Mouse (Mus musculus) midbrain, postnatal 0 days (tissue): Measurements from ENCODE around the gene Il1rn. TPM values are rescaled to one million over a fixed set of nuclear protein-coding genes. Genes with fewer than 3 reads are reported as not detected.

Experiments
- ATAC-seq: fragments of 200-750 bp; cut with Nextera tagmentation; 2 replicates; pipeline ENCODE4 v1.8.0; 2017; ENCODE audit warnings: moderate number of reproducible peaks, mild to moderate bottlenecking, moderate TSS enrichment, moderate library complexity; ENCODE audit not compliant: low FRiP score
- DNase-seq: peaks from one replicate; pipeline ENCODE4 v3.0.0-alpha.2; 2015; ENCODE audit warnings: low spot score
- H3K27ac ChIP-seq: fragments of 300-500 bp; sonication (generic); 2 replicates; pipeline ENCODE4 v1.5.1; 2014; ENCODE audit warnings: low read depth, mild to moderate bottlenecking, low read length, mixed read lengths
- H3K27me3 ChIP-seq: fragments of 300-500 bp; sonication (generic); 2 replicates; pipeline ENCODE4 v1.6.1; 2014; ENCODE audit warnings: low read length, control low read depth, mixed read lengths; ENCODE audit not compliant: insufficient read depth
- H3K36me3 ChIP-seq: fragments of 300-500 bp; sonication (generic); 2 replicates; pipeline ENCODE4 v1.6.1; 2014; ENCODE audit warnings: low read length, control low read depth, mixed read lengths; ENCODE audit not compliant: insufficient read depth
- H3K4me1 ChIP-seq: fragments of 300-500 bp; sonication (generic); 2 replicates; pipeline ENCODE4 v1.6.1; 2014; ENCODE audit warnings: mild to moderate bottlenecking, control low read depth, antibody characterized with exemption, low read length, mixed read lengths; ENCODE audit not compliant: insufficient read depth
- H3K4me2 ChIP-seq: fragments of 300-500 bp; sonication (generic); 2 replicates; pipeline ENCODE4 v1.6.1; 2014; ENCODE audit warnings: low read depth, mild to moderate bottlenecking, low read length, mixed read lengths; ENCODE audit not compliant: poor library complexity, severe bottlenecking
- H3K4me3 ChIP-seq: fragments of 300-500 bp; sonication (generic); 2 replicates; pipeline ENCODE4 v1.5.1; 2014; ENCODE audit warnings: low read depth, mild to moderate bottlenecking, low read length, moderate library complexity
- H3K9ac ChIP-seq: fragments of 300-500 bp; sonication (generic); replicated peaks from 2 replicates; pipeline ENCODE4 v1.6.1; 2014; ENCODE audit warnings: mild to moderate bottlenecking, low read length, moderate library complexity, mixed read lengths; ENCODE audit not compliant: poor library complexity, severe bottlenecking
- H3K9me3 ChIP-seq: fragments of 300-500 bp; sonication (generic); 2 replicates; pipeline ENCODE4 v1.6.1; 2016; ENCODE audit warnings: low read length, control low read depth
- CTCF ChIP-seq: IDR thresholded peaks from 2 replicates; pipeline ENCODE4 v1.5.1; 2016; ENCODE audit warnings: antibody characterized with exemption, mild to moderate bottlenecking
- WGBS: fragments of 180-500 bp; shearing (Covaris S2); extraction: QIAGEN DNeasy Blood & Tissue Kit; methylation state at CpG from one replicate; pipeline ENCODE4 v1.1.7; 2014; 5-methylcytosine and 5-hydroxymethylcytosine counted together
- polyA plus RNA-seq: library from polyadenylated mRNA; unstranded; fragments of >200 nt; fragmentation: Nextera tagmentation; extraction: Ambion mirVana; gene quantifications from 2 replicates; pipeline ENCODE4 v1.2.1, GENCODE M21; 2015
- total RNA-seq: library from RNA; depleted of rRNA; stranded (reverse); fragments of >200 nt; gene quantifications from 2 replicates; pipeline ENCODE4 v1.2.3, GENCODE M21; 2014

Il1rn gene
- total and polyA plus RNA-seq, 2 experiments from 2014 or later: 0.07 to 0.60 TPM

DNA sequence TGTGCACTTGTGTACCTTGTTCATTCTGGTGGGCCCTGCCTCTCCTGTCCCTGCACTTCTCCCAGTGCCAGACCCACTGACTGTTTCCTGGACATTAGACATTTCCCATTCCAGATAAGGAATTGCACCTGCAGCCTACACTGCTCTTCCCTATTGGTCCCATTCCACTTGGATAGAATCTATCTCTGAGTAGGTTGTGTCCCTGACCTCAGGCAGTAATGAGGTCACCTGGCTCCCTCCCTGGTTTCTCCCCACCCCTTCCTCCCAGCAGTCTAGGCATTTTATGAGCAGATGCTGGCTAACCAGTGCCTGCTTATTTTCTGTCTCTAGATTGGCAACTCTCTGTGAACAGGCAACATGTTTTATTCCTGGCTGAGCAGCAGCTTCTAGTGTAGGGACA, 47.7 kb downstream of the Il1rn start:
- Histone ChIP-seq H3K36me3 (no peaks in the 10 kb centered on the region), H3K27me3 (no peaks in the 10 kb centered on the region), H3K9ac (no peak overlapping the region), H3K4me3 (no peak overlapping the region), H3K9me3 (no peaks in the 10 kb centered on the region), H3K27ac (no peak overlapping the region), H3K4me1 (no peaks in the 10 kb centered on the region), H3K4me2 (no peak overlapping the region)
- TF ChIP-seq CTCF: no peak
- ATAC-seq: no peak
- no peak for DNase-seq

DNA sequence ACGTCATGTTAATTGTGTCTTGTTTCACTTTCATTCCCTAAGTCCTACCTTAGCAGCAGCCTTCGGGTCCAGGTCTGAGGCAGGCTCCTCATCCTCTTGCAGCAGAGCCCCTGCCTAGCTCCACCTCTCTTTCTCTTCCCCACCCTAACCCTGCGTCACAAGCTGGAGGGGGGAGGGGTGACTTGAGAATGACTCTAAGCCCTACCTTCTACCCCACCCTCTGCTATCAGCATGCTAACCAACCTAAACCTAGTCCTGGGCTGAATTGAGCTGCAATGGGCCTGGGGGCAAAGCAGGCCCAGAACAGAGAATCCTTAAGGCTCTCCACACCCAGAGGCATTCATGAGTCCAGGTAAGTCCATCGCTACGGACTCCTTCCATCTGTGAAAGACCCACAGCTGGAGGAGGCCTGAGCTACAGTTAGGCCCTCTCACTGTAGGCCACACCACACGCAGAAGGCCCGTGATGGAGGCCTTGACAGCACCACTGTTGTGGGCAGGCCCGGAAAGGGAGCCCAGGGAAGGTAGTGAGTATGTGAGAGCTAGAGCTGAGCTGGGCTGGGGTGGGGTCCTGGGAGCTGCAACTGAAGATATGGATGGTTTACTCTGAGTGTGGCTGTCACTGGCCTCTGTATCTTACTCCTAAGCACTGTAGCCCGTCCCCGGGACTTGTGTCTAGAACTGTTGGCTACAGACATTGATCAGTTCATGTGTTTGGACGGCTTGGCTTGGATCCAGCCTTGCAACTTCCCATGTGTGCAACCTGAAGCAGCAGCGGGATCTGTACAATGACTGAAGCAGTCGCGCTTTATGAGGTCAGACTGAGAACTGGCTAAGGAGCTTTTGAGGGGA, 48.7 kb downstream of the Il1rn start:
- no peak overlapping the region for H3K27ac ChIP-seq
- H3K4me2 ChIP-seq: no peak overlapping the region
- no peak for ATAC-seq
- H3K9me3 ChIP-seq: no peaks in the 10 kb centered on the region
- no peaks in the 10 kb centered on the region for H3K36me3 ChIP-seq
- no peak for TF ChIP-seq CTCF
- no peak for DNase-seq
- no peaks in the 10 kb centered on the region for H3K4me1 ChIP-seq
- 85% methylated on average over 14 of the region's 14 CpGs for WGBS
- no peak overlapping the region for H3K9ac ChIP-seq
- no peak overlapping the region for H3K4me3 ChIP-seq
- H3K27me3 ChIP-seq: no peaks in the 10 kb centered on the region

DNA sequence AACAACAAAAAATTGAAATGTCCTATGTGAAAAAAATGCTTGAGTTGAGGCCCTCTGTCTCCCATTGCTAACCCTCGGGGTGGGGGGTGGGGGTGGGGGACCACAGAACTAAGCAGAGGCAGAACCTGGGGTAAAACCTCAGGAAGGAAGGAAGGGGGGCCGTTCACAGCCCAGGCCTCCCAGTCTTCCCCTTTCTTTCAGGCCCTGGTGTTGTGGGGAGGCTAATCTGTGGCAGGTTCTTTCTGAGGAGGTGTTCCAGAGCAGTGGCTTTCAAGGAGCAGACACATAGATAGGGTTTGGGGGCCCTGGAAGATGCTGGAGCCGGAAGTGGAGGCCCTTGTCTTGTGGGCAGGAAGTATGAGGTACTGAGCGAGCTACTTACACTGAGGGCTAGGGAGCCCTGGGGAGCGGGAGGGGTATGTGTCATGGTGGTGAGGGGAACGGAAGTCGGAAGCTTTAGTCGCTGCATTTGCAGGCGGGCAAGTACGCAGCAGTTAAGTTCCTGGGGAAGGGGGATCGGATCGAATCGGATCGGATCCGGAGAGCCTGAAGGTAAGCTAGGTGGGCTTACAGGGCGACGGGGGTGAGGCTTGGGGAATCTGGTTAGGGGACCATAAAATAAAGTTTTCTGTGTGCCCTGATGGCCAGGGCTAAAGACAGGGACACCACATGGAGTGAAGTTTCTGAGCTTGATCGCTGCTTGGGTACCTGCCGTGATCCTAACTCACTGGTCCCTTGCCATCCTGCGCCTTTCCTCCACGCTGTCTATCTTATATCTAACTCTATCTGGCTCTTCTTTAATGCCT, 49.7 kb downstream of the Il1rn start:
- Histone ChIP-seq H3K27me3 (no peaks in the 10 kb centered on the region), H3K9me3 (no peaks in the 10 kb centered on the region), H3K27ac (no peak overlapping the region), H3K4me1 (no peaks in the 10 kb centered on the region), H3K4me2 (no peak overlapping the region), H3K36me3 (no peaks in the 10 kb centered on the region), H3K4me3 (no peak overlapping the region), H3K9ac (no peak overlapping the region)
- ATAC-seq (no peak), DNase-seq (no peak)
- WGBS: 86% methylated on average over 21 of the region's 21 CpGs
- TF ChIP-seq CTCF: no peak

- H3K9me3 ChIP-seq: no peaks in the 10 kb centered on the region
- whole genome bisulfite sequencing: 92% methylated on average over 2 of the region's 2 CpGs
- H3K4me1 ChIP-seq: no peaks in the 10 kb centered on the region
- no peaks in the 10 kb centered on the region for H3K27me3 ChIP-seq
- no peak for TF ChIP-seq CTCF
- DNase-seq (no peak), ATAC-seq (no peak)
- H3K4me2 ChIP-seq: no peak overlapping the region
- H3K4me3 ChIP-seq: no peak overlapping the region
- no peak overlapping the region for H3K9ac ChIP-seq
- H3K27ac ChIP-seq: no peak overlapping the region
- H3K36me3 ChIP-seq: no peaks in the 10 kb centered on the region
Measured at GRCm38 (mm10) chr2:24386964-24387320, 50.3 kb downstream of the Il1rn start.

DNA sequence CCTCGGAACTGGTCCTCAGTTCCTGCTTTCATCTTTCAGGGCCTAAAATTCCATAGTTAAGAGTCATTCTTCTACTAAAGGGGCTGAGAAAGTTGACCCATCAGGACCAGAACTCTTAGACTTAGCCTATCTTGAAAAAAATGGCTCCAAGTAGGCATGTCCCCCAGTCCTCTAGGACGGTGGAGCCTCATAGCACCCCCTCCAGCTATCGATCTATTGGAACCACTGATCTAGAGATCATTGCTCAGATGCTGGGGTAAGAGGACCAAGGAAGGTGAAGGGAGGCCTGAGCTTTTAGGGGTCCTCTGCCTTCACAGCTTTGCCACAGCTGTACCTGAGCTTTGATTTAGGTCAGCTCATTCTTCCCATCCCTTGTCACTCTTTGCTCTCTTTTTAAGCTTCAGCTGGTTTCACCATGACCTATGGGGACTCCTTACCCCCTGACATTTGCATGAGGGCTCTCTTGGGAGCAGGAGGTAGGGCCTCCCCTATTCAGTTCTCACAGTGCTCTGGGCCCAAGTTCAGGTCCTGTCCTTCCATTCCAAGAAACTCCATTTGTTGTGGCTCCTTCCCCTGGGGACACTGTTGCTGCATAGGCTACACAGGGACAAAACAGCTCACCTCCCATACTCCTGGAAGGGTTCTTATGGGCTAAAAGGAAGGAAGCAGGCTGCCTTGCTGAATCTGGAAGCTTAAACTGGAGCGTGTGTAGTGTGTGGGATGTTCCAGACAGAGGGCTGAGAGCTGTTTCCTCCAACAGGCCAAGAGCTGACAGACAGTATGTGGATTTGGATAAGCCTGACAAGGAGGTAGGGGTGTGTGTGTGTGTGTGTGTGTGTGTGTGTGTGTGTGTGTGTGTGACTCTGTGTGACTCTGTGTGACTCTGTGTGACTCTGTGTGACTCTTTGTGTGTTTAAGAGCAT, 51.0 kb downstream of the Il1rn start:
- H3K4me1 ChIP-seq: no peaks in the 10 kb centered on the region
- no peak overlapping the region for H3K9ac ChIP-seq
- TF ChIP-seq CTCF: no peak
- no peak overlapping the region for H3K4me2 ChIP-seq
- DNase-seq: no peak
- H3K36me3 ChIP-seq: no peaks in the 10 kb centered on the region
- H3K9me3 ChIP-seq: no peaks in the 10 kb centered on the region
- H3K4me3 ChIP-seq: no peak overlapping the region
- H3K27me3 ChIP-seq: no peaks in the 10 kb centered on the region
- WGBS: 91% methylated on average over 4 of the region's 4 CpGs
- no peak for ATAC-seq
- no peak overlapping the region for H3K27ac ChIP-seq
